ENCODE assay signal across 10 mouse cellular contexts in the genomic region with DNA sequence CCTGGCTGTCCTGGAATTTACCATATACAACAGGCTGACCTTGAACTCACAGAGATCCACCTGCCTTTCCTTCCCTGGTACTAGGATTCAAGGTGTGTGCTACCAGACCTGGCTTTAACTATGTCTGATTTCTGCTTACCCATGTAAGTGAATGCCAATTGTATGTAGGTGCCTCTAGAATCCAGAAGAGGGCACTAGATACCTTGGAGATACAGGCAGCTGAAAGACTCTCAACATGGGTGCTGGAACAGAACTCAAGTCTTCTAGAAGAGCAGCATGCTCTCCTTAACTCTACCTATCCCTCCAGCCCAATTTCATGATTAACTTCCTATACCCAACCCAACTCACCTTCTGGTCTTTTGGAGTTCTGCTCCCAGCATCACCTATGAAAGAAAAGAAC. TPM values are rescaled to one million over a fixed set of nuclear protein-coding genes. Genes with fewer than 3 reads are reported as not detected.
DNase-seq lines count a peak whose midpoint lies in the region; ATAC-seq and TF ChIP-seq lines count a peak whose summit lies in the region.
"Had no signal": no experiment of that assay in that cellular context is flagged by ENCODE, and none has a peak within 500 bp of the region (broad histone marks: within the 10 kb centered on the region; RNA-seq: fewer than 3 reads in every experiment).

No protein-coding gene starts in this region.

- TF ChIP-seq POLR2A in MEL (IDR thresholded peaks at IDR 0.05; ENCODE audit: control insufficient read depth in 1 of 2, insufficient read depth in 1 of 2, low read depth in 1 of 2, low read length in 2 of 2, poor library complexity in 1 of 2) = peak in 1 of 2 experiments; percentile 39; a peak in 2 of 4 replicates

- TF ChIP-seq EP300 in MEL (IDR thresholded peaks at IDR 0.05; ENCODE audit: low read depth in 1 of 2, low read length in 2 of 2) = no peak

- peak; percentile 85 for TF ChIP-seq CTCF in intestine, postnatal 0 days (IDR thresholded peaks at IDR 0.05; ENCODE audit: low read depth)
- TF ChIP-seq CTCF in MEL (IDR thresholded peaks at IDR 0.05 in 2 of 3, conservative IDR thresholded peaks at IDR 0.05 in 1 of 3; ENCODE audit: control insufficient read depth in 1 of 3, insufficient read depth in 1 of 3, low read depth in 2 of 3, low read length in 3 of 3, poor library complexity in 1 of 3, severe bottlenecking in 1 of 3) = peak; percentile 54 to 96 (median 93)

- peaks cover 4% of the 10 kb centered on the region; the same call in 1 of the 2 replicates for H3K79me2 ChIP-seq in MEL (ENCODE audit: control insufficient read depth, insufficient read depth, low read length, poor library complexity)

- H3K27ac ChIP-seq in intestine, postnatal 0 days (ENCODE audit: low read depth, low read length) = no peak overlapping the region
- H3K27ac ChIP-seq in intestine, embryonic 16.5 days (ENCODE audit: low read length) = no peak overlapping the region
- H3K27ac ChIP-seq in MEL (ENCODE audit: control insufficient read depth, low read depth, low read length) = no peak overlapping the region
- no peak overlapping the region for H3K27ac ChIP-seq in hindbrain, embryonic 12.5 days
- H3K27ac ChIP-seq: heart, embryonic 15.5 days; neural tube, embryonic 13.5 days had no signal

- H3K36me3 ChIP-seq in intestine, postnatal 0 days (ENCODE audit: control insufficient read depth, insufficient read depth) = peaks cover 66% of the 10 kb centered on the region
- H3K36me3 ChIP-seq in intestine, embryonic 16.5 days (ENCODE audit: control insufficient read depth, insufficient read depth, low read length) = peaks cover 26% of the 10 kb centered on the region
- peaks cover 0 to 80% of the 10 kb centered on the region in 2 experiments; a peak in 2 of 4 replicates for H3K36me3 ChIP-seq in MEL (ENCODE audit: control insufficient read depth in 1 of 2, insufficient read depth in 2 of 2, low read length in 2 of 2)
- peaks cover 73% of the 10 kb centered on the region for H3K36me3 ChIP-seq in hindbrain, embryonic 12.5 days

- no peak overlapping the region for H3K4me2 ChIP-seq in intestine, postnatal 0 days (replicated peaks; ENCODE audit: low read depth)
- H3K4me2 ChIP-seq in intestine, embryonic 16.5 days (ENCODE audit: low read depth, low read length) = no peak overlapping the region
- H3K4me2 ChIP-seq in hindbrain, embryonic 12.5 days (replicated peaks) = no peak overlapping the region
- H3K4me2 ChIP-seq: heart, embryonic 15.5 days; neural tube, embryonic 13.5 days had no signal

- peak; percentile 93 for TF ChIP-seq RAD21 in MEL (IDR thresholded peaks at IDR 0.05; ENCODE audit: low read depth, low read length)

- H3K9me3 ChIP-seq in intestine, postnatal 0 days (ENCODE audit: control insufficient read depth) = no peaks in the 10 kb centered on the region
- peaks cover 5% of the 10 kb centered on the region; the same call in 1 of the 2 replicates for H3K9me3 ChIP-seq in intestine, embryonic 16.5 days (ENCODE audit: control insufficient read depth, low read length)
- H3K9me3 ChIP-seq in MEL (replicated peaks; ENCODE audit: insufficient read depth, low read length) = no peaks in the 10 kb centered on the region
- H3K9me3 ChIP-seq in hindbrain, embryonic 12.5 days (replicated peaks) = no peaks in the 10 kb centered on the region
- H3K9me3 ChIP-seq: heart, embryonic 15.5 days had no signal

- H3K27me3 ChIP-seq in intestine, postnatal 0 days (replicated peaks; ENCODE audit: control insufficient read depth, insufficient read depth, low read length) = no peaks in the 10 kb centered on the region
- H3K27me3 ChIP-seq in intestine, embryonic 16.5 days (replicated peaks; ENCODE audit: control insufficient read depth, insufficient read depth, low read length) = no peaks in the 10 kb centered on the region
- no peaks in the 10 kb centered on the region for H3K27me3 ChIP-seq in MEL (ENCODE audit: control insufficient read depth in 1 of 2, insufficient read depth in 2 of 2, low read length in 2 of 2)
- no peaks in the 10 kb centered on the region for H3K27me3 ChIP-seq in hindbrain, embryonic 12.5 days
- H3K27me3 ChIP-seq: heart, embryonic 15.5 days; neural tube, embryonic 13.5 days had no signal

- H3K9ac ChIP-seq in intestine, postnatal 0 days (ENCODE audit: low read depth, low read length) = no peak overlapping the region
- no peak overlapping the region for H3K9ac ChIP-seq in intestine, embryonic 16.5 days (ENCODE audit: low read depth, low read length)
- H3K9ac ChIP-seq in MEL (ENCODE audit: control insufficient read depth, low read depth, low read length, poor library complexity, severe bottlenecking) = no peak overlapping the region
- H3K9ac ChIP-seq in hindbrain, embryonic 12.5 days = no peak overlapping the region
- H3K9ac ChIP-seq: heart, embryonic 15.5 days; neural tube, embryonic 13.5 days had no signal

- ATAC-seq in intestine, postnatal 0 days = 0 out of 2 replicates have a peak, but pooled peaks have one; percentile 43
- ATAC-seq in intestine, embryonic 16.5 days = no peak
- no peak for ATAC-seq in hindbrain, embryonic 12.5 days (ENCODE audit: low FRiP score)

- no peaks in the 10 kb centered on the region for H3K4me1 ChIP-seq in intestine, postnatal 0 days (replicated peaks; ENCODE audit: control insufficient read depth, insufficient read depth, low read length)
- no peaks in the 10 kb centered on the region for H3K4me1 ChIP-seq in intestine, embryonic 16.5 days (ENCODE audit: control insufficient read depth, insufficient read depth, low read length)
- H3K4me1 ChIP-seq in MEL (ENCODE audit: control insufficient read depth in 1 of 2, insufficient read depth in 2 of 2, low read length in 2 of 2) = no peaks in the 10 kb centered on the region
- no peaks in the 10 kb centered on the region for H3K4me1 ChIP-seq in hindbrain, embryonic 12.5 days
- H3K4me1 ChIP-seq: heart, embryonic 15.5 days; neural tube, embryonic 13.5 days had no signal

- peak; percentile 66 for DNase-seq in CD4-positive helper T cell, adult 2 months (ENCODE audit: low read depth, low spot score)
- peak; percentile 89 for DNase-seq in MEL (ENCODE audit: low read depth, low spot score)
- DNase-seq in fibroblast of lung, adult 2 months (ENCODE audit: low read depth) = peak; percentile 14
- peak; percentile 33 for DNase-seq in retina, postnatal 7 days (ENCODE audit: low read depth, low spot score)
- no peak for DNase-seq in urinary bladder, postnatal 4 days (ENCODE audit: low spot score in 2 of 2)

- no peak overlapping the region for H3K4me3 ChIP-seq in intestine, postnatal 0 days (ENCODE audit: low read depth, low read length)
- H3K4me3 ChIP-seq in intestine, embryonic 16.5 days (ENCODE audit: low read length) = no peak overlapping the region
- no peak overlapping the region for H3K4me3 ChIP-seq in MEL (ENCODE audit: control insufficient read depth in 1 of 2, insufficient read depth in 1 of 2, low read depth in 2 of 2, low read length in 2 of 2)
- no peak overlapping the region for H3K4me3 ChIP-seq in hindbrain, embryonic 12.5 days
- H3K4me3 ChIP-seq: heart, embryonic 15.5 days; neural tube, embryonic 13.5 days had no signal

TF ChIP-seq in MEL, 35 proteins besides CTCF, POLR2A, EP300 and RAD21 (continues in another document):
- TF ChIP-seq SIN3A (IDR thresholded peaks at IDR 0.05; ENCODE audit: low read length) (peak; percentile 68; the same call in 1 of the 2 replicates), ZMIZ1 (IDR thresholded peaks at IDR 0.05; ENCODE audit: low read depth, low read length) (peak; percentile 51; the same call in 1 of the 2 replicates), BHLHE40 (IDR thresholded peaks at IDR 0.05; ENCODE audit: borderline replicate concordance, low read depth, low read length) (no peak), MAX (IDR thresholded peaks at IDR 0.05; ENCODE audit: low read length) (0 out of 2 replicates have a peak, but pooled peaks have one; percentile 20), HCFC1 (IDR thresholded peaks at IDR 0.05; ENCODE audit: low read depth, low read length) (no peak), ZC3H11A (IDR thresholded peaks at IDR 0.05; ENCODE audit: low read depth, low read length) (peak; percentile 85), ZNF384 (IDR thresholded peaks at IDR 0.05; ENCODE audit: low read depth, low read length) (peak; percentile 56; the same call in 1 of the 2 replicates), SMC3 (IDR thresholded peaks at IDR 0.05; ENCODE audit: low read depth, low read length) (peak; percentile 93)

RNA-seq across cellular contexts. Expression of a gene that starts 7.5 kb away (rescaled TPM):
- polyA plus RNA-seq in intestine, postnatal 0 days (2015; fragmentation: Nextera tagmentation; extraction: Ambion mirVana) = 7.5 and 7.7 TPM in 2 replicates
- 24.6 and 24.8 TPM in 2 replicates for polyA plus RNA-seq in intestine, embryonic 16.5 days (2015; fragmentation: Nextera tagmentation; extraction: Ambion mirVana)
- 91.0 and 101 TPM in 2 replicates for total RNA-seq in MEL (2012; rRNA removed)
- polyA plus RNA-seq in MEL (2012; ENCODE audit: insufficient read depth in 1 of 2, insufficient read length in 2 of 2, low read depth in 1 of 2, low replicate concordance in 2 of 2, missing spikeins in 1 of 2) = 100 to 1,000 TPM in 1 of 2 experiments, not detected in 1; 116 TPM
- polyA plus RNA-seq in hindbrain, embryonic 12.5 days (2016; fragmentation: Nextera tagmentation; extraction: Ambion mirVana) = 56.3 and 62.9 TPM in 2 replicates

RNA-seq across cellular contexts. Expression of a gene that starts 34.9 kb away (rescaled TPM):
- polyA plus RNA-seq in intestine, postnatal 0 days (2015; fragmentation: Nextera tagmentation; extraction: Ambion mirVana) = 109 and 120 TPM in 2 replicates
- 165 and 168 TPM in 2 replicates for polyA plus RNA-seq in intestine, embryonic 16.5 days (2015; fragmentation: Nextera tagmentation; extraction: Ambion mirVana)
- total RNA-seq in MEL (2012; rRNA removed) = 240 and 307 TPM in 2 replicates
- 100 to 1,000 TPM; 134 to 357 TPM for polyA plus RNA-seq in MEL (2012; ENCODE audit: insufficient read depth in 1 of 2, insufficient read length in 2 of 2, low read depth in 1 of 2, low replicate concordance in 2 of 2, missing spikeins in 1 of 2)
- 115 TPM in 2 replicates for polyA plus RNA-seq in hindbrain, embryonic 12.5 days (2016; fragmentation: Nextera tagmentation; extraction: Ambion mirVana)

RNA-seq across cellular contexts. Expression of a gene that starts 42.5 kb away (rescaled TPM):
- polyA plus RNA-seq in intestine, postnatal 0 days (2015; fragmentation: Nextera tagmentation; extraction: Ambion mirVana) = 2.0 and 2.3 TPM in 2 replicates
- 1.9 and 2.0 TPM in 2 replicates for polyA plus RNA-seq in intestine, embryonic 16.5 days (2015; fragmentation: Nextera tagmentation; extraction: Ambion mirVana)
- total RNA-seq in MEL (2012; rRNA removed) = 7.7 and 7.8 TPM in 2 replicates
- 10 to 100 TPM in 1 of 2 experiments, not detected in 1; 33.9 TPM for polyA plus RNA-seq in MEL (2012; ENCODE audit: insufficient read depth in 1 of 2, insufficient read length in 2 of 2, low read depth in 1 of 2, low replicate concordance in 2 of 2, missing spikeins in 1 of 2)
- 0.87 and 1.1 TPM in 2 replicates for polyA plus RNA-seq in hindbrain, embryonic 12.5 days (2016; fragmentation: Nextera tagmentation; extraction: Ambion mirVana)

RNA-seq across cellular contexts. Expression of a gene that starts 53.1 kb away (rescaled TPM):
- polyA plus RNA-seq in intestine, postnatal 0 days (2015; fragmentation: Nextera tagmentation; extraction: Ambion mirVana) = not detected in 2 replicates
- not detected in 2 replicates for polyA plus RNA-seq in intestine, embryonic 16.5 days (2015; fragmentation: Nextera tagmentation; extraction: Ambion mirVana)
- total RNA-seq in MEL (2012; rRNA removed) = not detected in 2 replicates
- not detected for polyA plus RNA-seq in MEL (2012; ENCODE audit: insufficient read depth in 1 of 2, insufficient read length in 2 of 2, low read depth in 1 of 2, low replicate concordance in 2 of 2, missing spikeins in 1 of 2)
- polyA plus RNA-seq in hindbrain, embryonic 12.5 days (2016; fragmentation: Nextera tagmentation; extraction: Ambion mirVana) = not detected in 2 replicates
- polyA plus RNA-seq: heart, embryonic 15.5 days; neural tube, embryonic 13.5 days had no signal

Comparison
In these comparisons a context has a peak if more than half of its experiments do, and no peak if none do; other contexts are left out.
1. DNase-seq: peak in CD4-positive helper T cell, adult 2 months (single experiment), MEL (single experiment), fibroblast of lung, adult 2 months (single experiment) and retina, postnatal 7 days (single experiment); none in urinary bladder, postnatal 4 days (0 of 2).